Mouse (Mus musculus): ENCODE measurements around the gene Cth. TPM values are rescaled to one million over a fixed set of nuclear protein-coding genes. Genes with fewer than 3 reads are reported as not detected.
"Not testable (repeated sequence)": the region's sequence is repeated elsewhere in the genome, so short reads cannot be mapped to it uniquely, and the experiment has no call there.

Cth gene
- polyA plus RNA-seq, 1 experiment: 3.8 TPM

- no peaks in the 10 kb centered on the region for H3K27me3 ChIP-seq (ENCODE audit: control insufficient read depth, insufficient read depth, low read length)
- TF ChIP-seq POLR2A (IDR thresholded peaks at IDR 0.05; ENCODE audit: control insufficient read depth, extremely low read depth, insufficient read depth, low read length, poor library complexity) (no peak), CTCF (IDR thresholded peaks at IDR 0.05; ENCODE audit: borderline replicate concordance, control insufficient read depth, extremely low read depth, insufficient read depth, low read length, poor library complexity) (no peak)
- peak overlapping the region; percentile 79 for H3K4me3 ChIP-seq (ENCODE audit: control insufficient read depth, insufficient read depth, low read length)
- no peaks in the 10 kb centered on the region for H3K36me3 ChIP-seq (ENCODE audit: control insufficient read depth, insufficient read depth, low read length)
- H3K4me1 ChIP-seq (replicated peaks; ENCODE audit: control insufficient read depth, insufficient read depth, low read length): peaks cover 5% of the 10 kb centered on the region; the same call in 1 of the 2 replicates
- no peak overlapping the region; the same call in 1 of the 2 replicates for H3K27ac ChIP-seq (ENCODE audit: control insufficient read depth, insufficient read depth, low read length)
- peak; percentile 57 for DNase-seq
- whole genome bisulfite sequencing: under 1% methylated on average over 93 of the region's 93 CpGs
These were observed 22.8 kb upstream of the Cth start for GRCm38 (mm10) chr3:157947383-157948280.

GRCm38 (mm10) chr3:157946843-157947358 is 22.0 kb upstream of the Cth start, which contains the start of gene Ankrd13c:
Gene Ankrd13c (plus strand): TSS chr3:157947239.
- TF ChIP-seq POLR2A (IDR thresholded peaks at IDR 0.05; ENCODE audit: control insufficient read depth, extremely low read depth, insufficient read depth, low read length, poor library complexity) (peak; percentile 50), CTCF (IDR thresholded peaks at IDR 0.05; ENCODE audit: borderline replicate concordance, control insufficient read depth, extremely low read depth, insufficient read depth, low read length, poor library complexity) (peak; percentile 13; the same call in 1 of the 2 replicates)
- peak within 1 kb of the TSS; percentile 79 for H3K4me3 ChIP-seq (ENCODE audit: control insufficient read depth, insufficient read depth, low read length)
- no peaks in the 10 kb centered on the region for H3K36me3 ChIP-seq (ENCODE audit: control insufficient read depth, insufficient read depth, low read length)
- peaks cover 5% of the 10 kb centered on the region; the same call in 1 of the 2 replicates for H3K4me1 ChIP-seq (replicated peaks; ENCODE audit: control insufficient read depth, insufficient read depth, low read length)
- peak; percentile 90 for DNase-seq
- no peaks in the 10 kb centered on the region for H3K27me3 ChIP-seq (ENCODE audit: control insufficient read depth, insufficient read depth, low read length)
- under 1% methylated on average over 45 of the region's 45 CpGs for WGBS
- peak within 1 kb of the TSS; percentile 89 for H3K27ac ChIP-seq (ENCODE audit: control insufficient read depth, insufficient read depth, low read length)

DNA sequence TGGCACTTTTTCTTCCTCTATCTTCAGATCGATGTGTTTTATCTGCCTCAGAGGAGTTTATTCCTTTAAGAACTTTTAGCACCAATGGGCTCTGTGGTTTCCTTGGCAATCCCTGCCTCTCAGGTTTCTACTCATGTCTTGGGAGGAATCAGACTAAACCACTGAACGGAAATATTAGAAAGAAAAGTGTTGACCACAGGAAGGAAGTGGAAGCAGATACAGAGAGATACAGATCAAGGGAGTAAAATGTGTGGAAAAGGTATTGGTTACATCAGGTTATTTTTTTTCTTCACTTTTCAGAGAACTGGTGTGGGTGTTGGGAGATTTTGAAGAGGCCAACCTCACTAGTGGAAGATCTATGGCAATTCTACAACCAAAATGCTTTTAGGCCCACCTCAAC is 13.7 kb upstream of the Cth start:
- Histone ChIP-seq H3K27me3 (ENCODE audit: control insufficient read depth, insufficient read depth, low read length) (no peaks in the 10 kb centered on the region), H3K4me1 (replicated peaks; ENCODE audit: control insufficient read depth, insufficient read depth, low read length) (no peaks in the 10 kb centered on the region), H3K27ac (ENCODE audit: control insufficient read depth, insufficient read depth, low read length) (no peak overlapping the region), H3K36me3 (ENCODE audit: control insufficient read depth, insufficient read depth, low read length) (no peaks in the 10 kb centered on the region), H3K4me3 (ENCODE audit: control insufficient read depth, insufficient read depth, low read length) (no peak overlapping the region)
- TF ChIP-seq POLR2A (IDR thresholded peaks at IDR 0.05; ENCODE audit: control insufficient read depth, extremely low read depth, insufficient read depth, low read length, poor library complexity): no peak
- no peak for DNase-seq
- WGBS: under 1% methylated on average over 2 of the region's 2 CpGs

DNA sequence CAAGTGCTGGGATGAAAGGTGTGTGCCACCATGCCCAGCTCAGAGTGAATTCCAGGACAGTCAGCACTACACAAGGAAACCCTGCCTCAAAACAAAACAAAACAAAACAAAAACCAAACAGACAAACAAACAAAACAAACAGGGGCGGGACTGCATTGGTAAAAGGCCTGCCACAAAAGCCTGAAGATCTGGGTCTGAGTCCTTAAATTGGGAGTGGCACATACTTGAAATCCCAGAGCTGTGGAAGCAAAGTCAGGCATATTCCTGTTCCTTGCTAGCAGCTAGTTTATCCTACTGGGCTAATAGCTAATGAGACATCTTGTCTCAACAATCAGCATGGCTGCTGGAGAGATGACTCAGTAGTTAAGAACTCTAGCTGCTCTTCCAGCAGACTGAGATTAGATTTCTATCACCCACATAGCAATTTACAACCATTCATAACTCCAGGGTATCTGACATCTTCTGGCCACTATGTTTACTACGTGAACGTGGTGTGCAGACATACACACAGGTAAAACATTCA is 9.5 kb upstream of the Cth start:
- DNase-seq: no peak
- Histone ChIP-seq H3K4me3 (ENCODE audit: control insufficient read depth, insufficient read depth, low read length) (no peak overlapping the region), H3K4me1 (replicated peaks; ENCODE audit: control insufficient read depth, insufficient read depth, low read length) (no peaks in the 10 kb centered on the region), H3K36me3 (ENCODE audit: control insufficient read depth, insufficient read depth, low read length) (no peaks in the 10 kb centered on the region), H3K27ac (ENCODE audit: control insufficient read depth, insufficient read depth, low read length) (no peak overlapping the region), H3K27me3 (ENCODE audit: control insufficient read depth, insufficient read depth, low read length) (no peaks in the 10 kb centered on the region)
- no peak for TF ChIP-seq CTCF (IDR thresholded peaks at IDR 0.05; ENCODE audit: borderline replicate concordance, control insufficient read depth, extremely low read depth, insufficient read depth, low read length, poor library complexity)
- TF ChIP-seq POLR2A (IDR thresholded peaks at IDR 0.05; ENCODE audit: control insufficient read depth, extremely low read depth, insufficient read depth, low read length, poor library complexity): no peak
- WGBS: 81% methylated on average over 3 of the region's 3 CpGs

- DNase-seq; H3K27ac ChIP-seq (ENCODE audit: control insufficient read depth, insufficient read depth, low read length); H3K4me1 ChIP-seq (replicated peaks; ENCODE audit: control insufficient read depth, insufficient read depth, low read length); H3K27me3 ChIP-seq (ENCODE audit: control insufficient read depth, insufficient read depth, low read length); H3K4me3 ChIP-seq (ENCODE audit: control insufficient read depth, insufficient read depth, low read length); H3K36me3 ChIP-seq (ENCODE audit: control insufficient read depth, insufficient read depth, low read length): not testable (repeated sequence)
- 58% methylated on average over 6 of the region's 6 CpGs for WGBS
These were observed 8.3 kb upstream of the Cth start for GRCm38 (mm10) chr3:157933223-157933622.

DNA sequence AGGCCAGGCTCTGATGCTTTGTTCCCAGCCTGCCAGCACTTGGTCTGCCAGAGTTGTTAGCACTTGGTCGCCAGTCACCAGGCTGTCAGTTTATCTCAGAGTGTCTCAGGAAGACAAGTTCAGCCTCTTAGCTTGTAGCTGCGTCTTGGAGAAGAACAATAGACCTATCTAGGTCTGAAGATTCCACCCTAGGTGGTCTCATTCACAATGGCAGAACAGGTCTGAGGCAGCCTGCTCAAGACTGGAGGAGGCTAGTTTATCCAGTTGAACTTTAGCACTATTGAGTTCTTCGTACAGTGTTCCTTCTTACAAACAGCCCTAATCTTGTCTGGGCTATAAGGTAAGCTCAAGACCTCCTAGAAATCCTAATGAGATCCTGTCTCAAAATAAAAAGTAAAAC is 7.2 kb upstream of the Cth start:
- Histone ChIP-seq H3K4me3 (ENCODE audit: control insufficient read depth, insufficient read depth, low read length) (no peak overlapping the region), H3K36me3 (ENCODE audit: control insufficient read depth, insufficient read depth, low read length) (no peaks in the 10 kb centered on the region), H3K27me3 (ENCODE audit: control insufficient read depth, insufficient read depth, low read length) (no peaks in the 10 kb centered on the region), H3K27ac (ENCODE audit: control insufficient read depth, insufficient read depth, low read length) (no peak overlapping the region), H3K4me1 (replicated peaks; ENCODE audit: control insufficient read depth, insufficient read depth, low read length) (no peaks in the 10 kb centered on the region)
- TF ChIP-seq POLR2A (IDR thresholded peaks at IDR 0.05; ENCODE audit: control insufficient read depth, extremely low read depth, insufficient read depth, low read length, poor library complexity) (no peak), CTCF (IDR thresholded peaks at IDR 0.05; ENCODE audit: borderline replicate concordance, control insufficient read depth, extremely low read depth, insufficient read depth, low read length, poor library complexity) (no peak)
- 57% methylated on average over 3 of the region's 3 CpGs for WGBS
- DNase-seq: no peak
